Mouse (Mus musculus): ENCODE results near the gene Tmprss13. TPM values are rescaled to one million over a fixed set of nuclear protein-coding genes. Genes with fewer than 3 reads are reported as not detected.

The Tmprss13 gene
- not detected in 2 replicates for polyA plus RNA-seq (2015; fragmentation: Nextera tagmentation; extraction: Ambion mirVana)

DNA sequence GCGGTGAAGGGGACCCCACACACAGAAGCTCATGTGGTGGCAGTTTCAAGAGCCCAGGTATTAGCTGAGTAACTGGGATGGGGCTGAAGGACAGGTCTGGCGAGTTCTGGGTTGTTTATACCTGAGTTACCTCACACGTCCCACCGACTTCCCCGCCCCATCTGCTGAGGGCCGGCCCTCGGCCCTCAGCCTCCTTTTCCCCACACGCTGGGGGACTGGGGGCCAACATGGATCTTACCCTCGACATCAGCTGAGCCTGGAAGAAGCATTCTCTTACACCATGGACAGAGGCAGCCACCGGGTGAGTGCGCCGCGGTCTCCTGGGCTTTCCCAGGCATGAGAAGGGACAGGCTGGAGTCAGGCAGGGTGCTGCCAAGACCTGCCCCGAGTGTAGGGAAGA, at the start of gene Tmprss13:
Gene Tmprss13, plus strand, starts transcription at position 246 of the 400 bp plus-strand sequence.
- Histone ChIP-seq H3K27me3 (replicated peaks) (no peaks in the 10 kb centered on the region), H3K9me3 (no peaks in the 10 kb centered on the region), H3K4me1 (no peaks in the 10 kb centered on the region), H3K27ac (no peak within 1 kb of the TSS), H3K9ac (no peak within 1 kb of the TSS), H3K36me3 (replicated peaks) (no peaks in the 10 kb centered on the region), H3K4me3 (no peak within 1 kb of the TSS), H3K4me2 (no peak within 1 kb of the TSS)
- ATAC-seq (replicated peaks): no peak
- WGBS: 42% methylated on average over 14 of the region's 14 CpGs

GRCm38 (mm10) chr9:45272213-45272612, 46.7 kb upstream of the Tmprss13 start:
- Histone ChIP-seq H3K4me3 (no peak overlapping the region), H3K4me1 (peaks cover 10% of the 10 kb centered on the region; the same call in 1 of the 2 replicates), H3K9ac (no peak overlapping the region), H3K36me3 (replicated peaks) (no peaks in the 10 kb centered on the region), H3K9me3 (no peaks in the 10 kb centered on the region), H3K4me2 (no peak overlapping the region), H3K27ac (no peak overlapping the region), H3K27me3 (replicated peaks) (peaks cover 21% of the 10 kb centered on the region)
- WGBS: 46% methylated on average over 5 of the region's 5 CpGs
- ATAC-seq (replicated peaks): no peak

DNA sequence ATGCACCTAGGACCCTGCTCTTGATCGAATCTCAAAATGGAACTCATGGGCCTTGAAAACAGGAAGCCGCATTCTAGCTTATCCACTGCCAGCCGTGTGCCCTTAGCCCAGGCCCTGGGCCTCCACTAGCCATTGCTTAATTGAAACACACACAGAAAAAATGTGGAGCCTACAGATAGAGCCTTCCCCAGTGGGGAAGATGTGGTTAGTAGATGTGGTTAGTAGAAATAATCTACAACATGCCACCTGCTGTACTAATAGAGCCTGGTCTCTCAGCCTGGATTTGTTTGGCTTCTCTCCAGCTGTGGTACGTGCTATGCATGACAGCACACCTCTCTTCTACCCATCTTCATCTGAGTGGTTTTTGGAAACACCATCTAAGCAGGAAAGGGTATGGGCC, 44.7 kb upstream of the Tmprss13 start:
- H3K4me2 ChIP-seq: no peak overlapping the region
- no peaks in the 10 kb centered on the region for H3K36me3 ChIP-seq (replicated peaks)
- peaks cover 6% of the 10 kb centered on the region for H3K27me3 ChIP-seq (replicated peaks)
- no peak overlapping the region for H3K4me3 ChIP-seq
- H3K9me3 ChIP-seq: no peaks in the 10 kb centered on the region
- H3K4me1 ChIP-seq: peaks cover 2% of the 10 kb centered on the region; the same call in 1 of the 2 replicates
- no peak for ATAC-seq (replicated peaks)
- WGBS: 83% methylated on average over 4 of the region's 4 CpGs
- H3K9ac ChIP-seq: no peak overlapping the region
- H3K27ac ChIP-seq: no peak overlapping the region

DNA sequence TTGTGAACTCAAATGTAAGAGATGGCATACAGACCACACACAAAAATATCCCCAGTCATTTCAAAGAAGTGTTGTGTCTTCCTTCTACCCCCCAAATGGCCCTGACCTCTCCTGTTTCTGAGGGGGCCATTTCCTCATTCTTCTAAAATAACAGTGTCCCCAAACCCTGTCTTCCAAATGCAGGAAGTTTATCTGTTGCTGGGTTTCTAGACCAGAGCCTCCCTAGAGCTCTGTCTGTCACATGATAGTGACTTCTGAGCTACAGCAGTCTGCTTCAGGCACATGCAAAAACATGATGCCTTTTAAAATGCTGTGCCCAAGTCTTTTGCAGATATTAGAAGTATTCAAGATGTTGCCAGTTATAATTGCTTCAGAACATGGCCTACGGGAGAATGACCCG, 44.3 kb upstream of the Tmprss13 start:
- ATAC-seq (replicated peaks): no peak

GRCm38 (mm10) chr9:45280059-45280458, 38.8 kb upstream of the Tmprss13 start:
- Histone ChIP-seq H3K27ac (no peak overlapping the region), H3K4me1 (no peaks in the 10 kb centered on the region), H3K9ac (no peak overlapping the region), H3K27me3 (replicated peaks) (no peaks in the 10 kb centered on the region), H3K9me3 (no peaks in the 10 kb centered on the region), H3K36me3 (replicated peaks) (no peaks in the 10 kb centered on the region), H3K4me2 (no peak overlapping the region), H3K4me3 (no peak overlapping the region)
- 77% methylated on average over 3 of the region's 3 CpGs for WGBS
- no peak for ATAC-seq (replicated peaks)

More for the DNA sequence above, 44.3 kb upstream of the Tmprss13 start:
- H3K36me3 ChIP-seq (replicated peaks): no peaks in the 10 kb centered on the region
- H3K4me3 ChIP-seq: no peak overlapping the region
- H3K27ac ChIP-seq: no peak overlapping the region
- H3K9ac ChIP-seq: no peak overlapping the region
- peaks cover 2% of the 10 kb centered on the region for H3K27me3 ChIP-seq (replicated peaks)
- 89% methylated on average over 2 of the region's 2 CpGs for WGBS
- no peaks in the 10 kb centered on the region for H3K9me3 ChIP-seq
- no peak overlapping the region for H3K4me2 ChIP-seq
- H3K4me1 ChIP-seq: no peaks in the 10 kb centered on the region

GRCm38 (mm10) chr9:45280891-45281290, 38.0 kb upstream of the Tmprss13 start:
- ATAC-seq (replicated peaks): no peak
- Histone ChIP-seq H3K27me3 (replicated peaks) (no peaks in the 10 kb centered on the region), H3K36me3 (replicated peaks) (no peaks in the 10 kb centered on the region), H3K4me1 (no peaks in the 10 kb centered on the region), H3K9ac (no peak overlapping the region), H3K9me3 (no peaks in the 10 kb centered on the region), H3K4me2 (no peak overlapping the region), H3K4me3 (no peak overlapping the region), H3K27ac (no peak overlapping the region)
- WGBS: 81% methylated on average over 3 of the region's 3 CpGs

DNA sequence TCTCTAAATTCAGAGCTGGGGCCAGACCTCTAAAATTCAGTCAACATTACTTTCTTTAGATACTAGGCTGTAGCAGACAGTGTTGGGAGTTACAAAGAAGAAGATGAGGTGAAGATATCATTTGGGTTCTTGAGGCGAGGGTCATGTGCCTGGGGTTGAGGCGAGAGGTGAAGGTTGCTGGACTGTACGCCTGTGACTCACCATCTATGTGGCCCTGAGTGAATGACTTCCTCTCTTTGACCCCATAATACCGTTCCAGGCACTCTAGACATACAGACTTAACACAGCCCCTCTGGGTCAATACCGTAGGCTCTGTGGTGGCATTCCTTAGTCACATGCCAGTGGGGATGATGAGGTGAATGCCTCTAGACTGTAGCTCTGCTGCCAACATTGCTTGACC, 36.4 kb upstream of the Tmprss13 start:
- ATAC-seq (replicated peaks): no peak
- H3K4me3 ChIP-seq: no peak overlapping the region
- no peak overlapping the region for H3K27ac ChIP-seq
- H3K36me3 ChIP-seq (replicated peaks): no peaks in the 10 kb centered on the region
- H3K9ac ChIP-seq: no peak overlapping the region
- no peaks in the 10 kb centered on the region for H3K27me3 ChIP-seq (replicated peaks)
- 89% methylated on average over 5 of the region's 5 CpGs for WGBS
- H3K4me1 ChIP-seq: no peaks in the 10 kb centered on the region
- no peaks in the 10 kb centered on the region for H3K9me3 ChIP-seq
- H3K4me2 ChIP-seq: no peak overlapping the region

GRCm38 (mm10) chr9:45291481-45292168, 27.3 kb upstream of the Tmprss13 start:
- no peaks in the 10 kb centered on the region for H3K36me3 ChIP-seq (replicated peaks)
- H3K9me3 ChIP-seq: no peaks in the 10 kb centered on the region
- ATAC-seq (replicated peaks): no peak
- H3K27me3 ChIP-seq (replicated peaks): no peaks in the 10 kb centered on the region
- no peak overlapping the region for H3K27ac ChIP-seq
- no peak overlapping the region for H3K4me3 ChIP-seq
- no peak overlapping the region for H3K9ac ChIP-seq
- no peak overlapping the region for H3K4me2 ChIP-seq
- no peaks in the 10 kb centered on the region for H3K4me1 ChIP-seq
- 81% methylated on average over 11 of the region's 11 CpGs for WGBS

DNA sequence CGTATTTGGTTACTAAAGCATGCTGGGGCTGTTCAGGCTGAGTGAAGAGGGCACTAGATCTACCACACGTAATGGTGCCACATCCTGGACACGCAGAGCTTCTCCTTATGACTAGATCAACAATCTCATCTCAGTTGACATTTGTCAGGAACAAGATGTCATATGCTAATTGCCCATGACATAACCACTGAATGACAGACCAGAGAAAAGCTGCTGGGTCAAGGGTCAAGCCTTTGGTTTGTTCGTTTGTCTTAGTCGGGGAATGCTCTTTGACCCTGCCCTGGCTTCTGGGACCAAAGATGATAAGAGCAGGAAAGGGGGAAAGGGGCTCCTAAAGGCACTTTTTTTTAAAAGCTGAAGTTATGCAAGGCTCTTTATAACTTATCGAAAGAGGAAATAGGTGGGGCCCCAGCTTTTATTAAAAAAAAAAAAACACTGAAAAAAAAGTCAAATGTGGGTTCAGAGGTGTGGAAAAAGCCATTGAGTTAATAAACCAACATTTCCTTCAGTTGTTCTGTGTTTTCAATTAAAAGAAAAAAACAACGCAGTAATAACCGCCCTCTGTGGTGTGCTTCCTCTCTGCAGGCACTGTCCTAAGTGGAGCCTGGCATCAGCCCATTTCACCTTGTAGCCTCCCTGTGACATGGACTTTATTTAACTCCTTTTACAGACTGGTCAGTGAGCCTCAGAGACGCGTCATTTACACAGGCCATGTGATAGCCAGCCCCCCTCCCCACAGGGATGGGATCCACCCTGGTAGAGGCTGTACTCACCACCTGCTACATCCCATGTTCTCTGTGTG, 24.5 kb upstream of the Tmprss13 start:
- H3K9ac ChIP-seq: no peak overlapping the region
- ATAC-seq (replicated peaks): no peak
- WGBS: 43% methylated on average over 10 of the region's 10 CpGs
- H3K36me3 ChIP-seq (replicated peaks): no peaks in the 10 kb centered on the region
- H3K9me3 ChIP-seq: no peaks in the 10 kb centered on the region
- H3K27ac ChIP-seq: no peak overlapping the region
- no peak overlapping the region for H3K4me2 ChIP-seq
- H3K27me3 ChIP-seq (replicated peaks): 0 out of 2 replicates have a peak, but pooled peaks cover 4% of the 10 kb centered on the region
- no peaks in the 10 kb centered on the region for H3K4me1 ChIP-seq
- no peak overlapping the region for H3K4me3 ChIP-seq

DNA sequence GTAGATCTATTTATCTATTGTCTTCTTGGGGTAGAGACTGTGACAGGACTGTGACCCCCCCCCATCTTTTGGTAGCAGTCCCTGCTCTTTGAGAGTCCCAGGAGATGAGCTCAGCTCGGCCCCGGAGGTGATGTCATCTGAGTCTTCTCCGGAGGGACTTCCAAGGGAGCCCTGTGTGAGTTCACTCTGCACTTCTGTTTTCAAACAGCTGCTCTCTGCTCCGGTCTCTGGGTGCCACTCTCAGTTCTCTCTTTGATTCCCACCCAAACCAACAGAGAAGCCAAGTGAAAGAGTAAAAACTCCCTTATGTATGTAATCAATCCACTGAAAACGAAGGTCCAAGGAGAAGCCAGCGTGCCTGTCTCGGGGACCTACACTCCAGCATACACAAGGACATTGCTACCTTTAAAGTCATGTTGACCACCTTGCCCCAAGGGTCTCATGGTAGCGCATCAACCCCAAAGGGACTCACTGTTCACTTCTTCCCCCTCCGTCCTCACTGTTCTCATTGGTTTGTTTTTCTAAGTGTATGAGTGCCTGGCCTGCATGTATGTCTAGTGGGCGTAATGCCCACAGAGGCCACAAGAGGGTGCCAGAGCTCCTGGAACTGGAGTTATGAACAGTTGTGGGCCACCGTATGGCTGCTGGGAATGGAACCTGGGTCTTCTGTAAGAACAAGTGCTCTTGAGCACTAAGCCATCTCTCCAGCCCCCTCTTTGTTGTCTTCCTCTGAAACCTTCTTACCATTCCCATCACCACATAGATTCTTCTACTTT, 19.5 kb upstream of the Tmprss13 start:
- H3K27ac ChIP-seq: no peak overlapping the region
- WGBS: 77% methylated on average over 11 of the region's 11 CpGs
- peaks cover 8% of the 10 kb centered on the region; the same call in 1 of the 2 replicates for H3K4me1 ChIP-seq

GRCm38 (mm10) chr9:45300422-45301104, 18.3 kb upstream of the Tmprss13 start:
- peak overlapping the region; percentile 77 for H3K27ac ChIP-seq
- WGBS: 17% methylated on average over 20 of the region's 20 CpGs
- H3K4me3 ChIP-seq: peak overlapping the region; percentile 35
- peaks cover 8% of the 10 kb centered on the region; the same call in 1 of the 2 replicates for H3K4me1 ChIP-seq
- no peaks in the 10 kb centered on the region for H3K9me3 ChIP-seq
- no peaks in the 10 kb centered on the region for H3K36me3 ChIP-seq (replicated peaks)
- peak overlapping the region; percentile 29; the same call in 1 of the 2 replicates for H3K9ac ChIP-seq
- 0 out of 2 replicates have a peak, but pooled peaks cover 4% of the 10 kb centered on the region for H3K27me3 ChIP-seq (replicated peaks)
- H3K4me2 ChIP-seq: peak overlapping the region; percentile 59
- peak; percentile 95 for ATAC-seq (replicated peaks)

More for the DNA sequence above, 19.5 kb upstream of the Tmprss13 start:
- ATAC-seq (replicated peaks): no peak
- H3K9me3 ChIP-seq: no peaks in the 10 kb centered on the region
- 0 out of 2 replicates have a peak, but pooled peaks cover 4% of the 10 kb centered on the region for H3K27me3 ChIP-seq (replicated peaks)
- H3K36me3 ChIP-seq (replicated peaks): no peaks in the 10 kb centered on the region
- H3K4me3 ChIP-seq: no peak overlapping the region
- H3K4me2 ChIP-seq: no peak overlapping the region
- no peak overlapping the region for H3K9ac ChIP-seq

All from midbrain, embryonic 15.5 days (tissue).